Mouse (Mus musculus) testis, adult 10 weeks (tissue): ENCODE measurements around the gene Wdr83. TPM values are rescaled to one million over a fixed set of nuclear protein-coding genes. Genes with fewer than 3 reads are reported as not detected.

Experiments used
- polyA plus RNA-seq: library from polyadenylated mRNA; stranded (reverse); fragments of 350-450 nt; fragmentation: Illumina TruSeq; extraction: RNeasy Lipid Tissue Mini Kit (QIAGEN cat#74804); gene quantifications from one replicate; pipeline ENCODE4 v1.2.3, GENCODE M21; 2014; ENCODE audit warnings: low read depth, low replicate concordance

Wdr83 gene
- 1.3 TPM for polyA plus RNA-seq

DNA sequence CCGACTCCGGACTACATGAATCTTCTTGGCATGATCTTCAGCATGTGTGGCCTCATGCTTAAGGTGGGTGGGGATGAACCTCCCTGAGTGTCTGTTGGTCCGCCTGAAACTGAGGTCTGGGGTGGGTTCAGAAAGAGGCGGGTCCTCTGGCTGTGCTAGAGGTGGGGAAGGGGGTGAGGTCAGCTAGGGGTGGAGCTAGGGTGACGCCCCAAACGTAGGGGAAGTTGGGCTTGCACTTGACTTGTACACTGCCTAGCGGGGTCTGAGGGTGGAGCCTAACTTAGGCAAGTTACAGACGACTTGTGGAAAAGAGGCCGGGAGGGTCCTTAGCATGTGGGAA, at the start of gene Wdr83:
Gene Wdr83, minus strand, starts transcription at position 91 of the 340 bp plus-strand sequence.

DNA sequence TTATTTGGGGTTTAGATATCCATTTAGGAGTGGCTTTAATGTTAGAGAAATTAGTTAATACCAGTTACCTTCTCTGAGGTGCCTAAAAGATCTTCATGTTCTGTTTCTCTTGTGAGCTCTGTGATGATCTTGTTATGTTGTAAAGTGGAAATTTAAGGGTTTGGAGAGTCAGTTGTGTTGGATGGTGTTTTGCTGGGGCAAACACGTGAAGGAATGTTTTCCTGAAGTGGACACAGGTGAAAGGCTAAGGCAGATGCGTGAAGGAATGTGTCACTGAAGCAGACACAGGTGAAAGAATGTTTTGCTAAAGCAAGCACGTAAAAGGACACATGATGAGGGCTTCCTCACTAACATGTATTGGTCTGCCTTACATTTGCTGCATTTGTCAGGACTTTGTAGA, 41.9 kb upstream of the Wdr83 start, which contains the start of gene Zfp791:
Gene Zfp791, minus strand, starts transcription at position 101 of the 400 bp plus-strand sequence.

DNA sequence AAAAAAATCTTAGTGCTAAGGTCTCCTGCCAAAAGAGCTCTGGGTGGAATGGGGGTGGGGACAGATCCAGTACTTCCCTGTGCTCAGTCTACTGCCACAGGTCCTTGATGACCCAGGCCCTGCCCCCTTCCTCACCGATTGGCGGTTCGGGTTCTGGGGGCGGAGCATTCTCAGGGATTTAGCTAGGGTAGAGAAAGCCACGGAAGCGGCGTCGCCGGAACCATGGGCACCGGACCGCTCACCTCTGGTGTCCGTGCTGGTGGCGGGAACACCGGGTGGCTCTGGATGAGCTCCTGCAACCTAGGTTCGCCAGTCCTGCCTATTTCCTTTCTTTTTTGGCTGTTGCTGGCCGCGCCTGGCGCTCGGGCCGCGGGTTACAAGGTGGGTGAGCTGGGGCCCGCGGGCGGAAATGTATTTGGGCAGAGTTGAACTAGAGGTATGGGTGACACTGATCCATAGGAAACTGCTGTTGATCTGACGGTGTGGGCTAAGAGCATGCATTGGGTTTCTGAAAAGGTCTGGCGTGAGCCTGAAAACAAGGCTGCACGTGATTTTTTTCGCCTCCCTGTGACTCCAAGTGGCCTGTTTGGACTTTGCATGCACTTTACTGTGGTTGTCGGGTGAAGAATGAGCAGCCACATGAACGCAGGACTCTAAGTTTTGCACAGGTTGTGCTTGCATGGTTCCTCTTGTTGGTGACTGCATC, 2.2 kb upstream of the Wdr83 start, which contains the start of gene Man2b1:
Gene Man2b1, plus strand, starts transcription at position 163 of the 706 bp plus-strand sequence.

DNA sequence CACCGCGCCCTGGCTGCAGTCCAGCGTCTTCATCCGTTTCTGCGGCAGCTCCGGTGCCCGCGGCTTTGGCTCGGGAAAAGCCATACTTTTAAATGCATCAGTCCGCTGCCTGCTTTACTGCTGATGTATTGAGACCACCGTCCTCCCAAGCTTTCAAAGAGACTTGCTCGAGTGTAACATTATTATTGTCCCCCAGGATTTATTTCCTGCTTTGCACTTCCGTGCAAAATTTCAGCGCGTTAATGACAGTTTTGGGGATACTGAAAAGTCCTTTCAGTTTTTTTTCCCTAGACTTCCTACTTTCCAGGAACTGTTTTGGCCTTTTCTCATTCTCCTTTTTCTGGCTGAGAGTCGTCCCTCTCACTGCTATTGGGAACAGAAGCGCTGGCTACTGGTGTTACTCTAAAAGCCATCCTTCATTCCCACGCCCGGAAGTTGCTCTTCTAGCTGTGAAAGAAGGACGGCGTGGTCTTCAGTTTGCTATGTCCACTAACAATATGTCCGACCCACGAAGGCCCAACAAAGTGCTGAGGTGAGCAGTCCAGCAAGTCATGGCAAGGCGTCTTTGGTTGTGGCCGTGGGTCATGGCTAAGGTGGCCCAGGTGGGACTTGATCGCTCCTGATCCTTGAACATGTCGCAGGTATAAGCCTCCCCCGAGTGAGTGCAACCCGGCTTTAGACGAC, 432 bp downstream of the Wdr83 start, which contains the start of gene Wdr83os:
Gene Wdr83os, plus strand, starts transcription at position 209 of the 684 bp plus-strand sequence.

DNA sequence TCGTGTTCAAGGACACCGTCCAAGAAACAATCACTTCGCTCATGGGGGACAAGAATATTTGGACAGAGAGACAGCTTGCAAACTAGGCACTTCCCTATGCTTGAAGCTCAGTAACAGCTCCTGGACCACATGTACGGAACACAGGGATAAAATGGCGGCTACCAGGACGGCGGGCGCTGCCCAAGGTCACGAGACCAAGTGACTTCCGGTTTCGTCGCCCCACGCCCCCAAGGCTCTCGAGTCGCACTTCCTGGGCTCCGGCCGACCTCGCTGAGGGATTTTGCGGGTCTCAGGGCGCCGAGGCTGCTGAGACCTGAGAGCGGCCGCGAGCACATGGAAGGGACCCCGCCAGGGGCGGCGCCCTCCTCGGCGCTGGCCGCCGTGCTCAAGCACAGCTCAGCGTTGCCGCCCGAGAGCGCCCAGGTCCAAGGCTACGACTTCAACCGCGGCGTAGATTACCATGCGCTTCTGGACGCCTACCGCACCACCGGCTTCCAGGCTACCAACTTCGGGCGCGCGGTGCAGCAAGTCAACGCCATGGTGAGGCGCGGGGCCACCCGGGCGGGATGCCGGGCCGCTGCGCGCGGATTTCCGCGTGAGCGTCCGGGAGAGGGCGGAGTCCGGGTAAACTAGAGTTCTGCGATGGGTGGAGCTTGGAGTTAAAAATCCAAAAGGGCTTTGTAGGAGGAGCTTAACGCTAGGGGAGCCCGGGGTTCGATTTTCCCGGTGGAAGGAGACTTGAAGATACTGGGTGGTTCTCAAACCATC, 9.4 kb downstream of the Wdr83 start, which contains the start of gene Dhps:
Gene Dhps, plus strand, starts transcription at position 244 of the 768 bp plus-strand sequence.

DNA sequence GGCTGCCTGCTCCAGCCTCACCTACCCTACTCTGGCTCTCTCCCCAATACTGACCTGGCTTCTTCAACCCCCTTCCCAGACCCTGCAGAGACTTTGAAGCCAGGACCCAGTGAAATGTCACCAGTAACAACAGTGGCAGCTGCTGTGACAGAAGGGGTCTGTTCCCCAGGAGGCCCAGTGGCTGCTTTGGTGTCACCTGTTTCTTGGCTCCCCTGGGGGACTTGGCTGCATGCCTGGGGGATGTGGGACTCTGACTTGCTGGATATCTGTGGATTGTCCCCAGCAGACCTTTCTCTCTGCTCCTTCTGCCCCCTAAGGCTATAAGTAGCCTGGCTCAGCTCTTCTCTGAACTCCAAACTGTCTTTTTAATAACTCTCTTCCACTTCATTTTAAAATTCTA, 13.1 kb downstream of the Wdr83 start, which contains the start of gene Gm5741:
Gene Gm5741, minus strand, starts transcription at position 1 of the 400 bp plus-strand sequence.

DNA sequence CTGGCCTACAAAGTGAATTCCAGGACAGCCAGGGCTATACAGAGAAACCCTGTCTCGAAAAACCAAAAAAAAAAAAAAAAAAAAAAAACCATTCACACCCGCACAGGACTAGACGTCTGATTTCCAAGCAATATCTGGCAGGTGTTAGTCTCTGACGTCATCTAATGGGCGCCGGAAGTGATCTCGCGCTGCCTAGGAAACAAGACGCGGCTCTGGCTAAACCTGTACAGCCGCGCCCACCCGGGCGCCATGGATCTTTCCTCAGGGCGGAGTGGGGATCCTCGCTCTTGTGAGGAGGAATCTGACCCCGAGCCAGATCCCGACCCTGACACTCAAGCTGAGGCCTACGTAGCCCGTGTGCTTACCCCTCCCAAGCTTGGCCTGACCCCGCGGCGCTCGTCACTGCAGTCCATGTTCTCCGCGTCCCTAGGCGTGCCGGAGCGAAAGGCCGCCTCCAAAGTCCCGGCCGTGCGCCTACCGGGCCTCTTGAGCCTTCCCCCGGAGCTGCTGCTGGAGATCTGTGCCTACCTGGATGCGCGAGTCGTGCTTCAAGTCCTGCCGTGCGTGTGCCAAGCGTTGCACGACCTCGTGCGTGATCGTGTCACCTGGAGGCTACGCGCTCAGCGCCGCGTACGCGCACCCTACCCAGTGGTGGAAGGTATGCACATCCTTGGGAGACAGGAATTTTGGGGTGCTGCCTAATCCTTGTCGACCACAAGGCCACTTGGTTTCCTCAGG, 21.1 kb downstream of the Wdr83 start, which contains the start of gene Fbxw9:
Gene Fbxw9, plus strand, starts transcription at position 177 of the 738 bp plus-strand sequence.

DNA sequence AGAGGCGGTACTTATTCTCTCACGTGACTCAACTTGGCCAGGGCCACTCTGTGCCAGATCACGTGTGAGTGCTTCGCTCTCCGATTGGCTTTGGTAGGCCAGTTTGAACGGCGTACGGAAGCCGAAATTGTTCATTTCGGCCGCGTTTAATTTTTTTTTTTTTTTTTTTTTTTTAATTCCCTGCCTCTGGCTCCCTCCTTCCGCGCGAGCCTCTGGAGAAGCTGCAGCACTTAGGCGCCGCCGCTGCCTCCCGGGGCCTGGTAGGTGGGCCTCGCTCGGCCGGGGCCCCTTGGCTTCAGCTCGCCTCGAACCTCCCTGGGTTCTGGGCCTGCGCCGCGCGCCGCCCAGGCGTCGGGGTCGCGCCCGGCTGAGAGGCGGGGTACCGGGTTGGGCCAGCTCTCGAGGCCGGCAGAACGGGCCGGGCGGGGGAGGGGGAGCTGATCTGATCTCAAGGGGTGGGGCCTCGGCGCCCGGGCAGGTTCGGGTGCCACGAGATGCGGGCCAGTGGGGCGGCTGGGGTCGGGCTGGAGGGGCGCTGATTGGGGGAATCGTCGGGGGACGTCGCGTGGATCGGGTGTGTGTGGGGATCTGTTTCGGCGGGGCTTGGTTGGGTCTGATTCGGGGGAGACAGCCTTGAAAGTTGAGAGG, 44.3 kb downstream of the Wdr83 start, which contains the start of gene Tnpo2:
Gene Tnpo2, plus strand, starts transcription at position 198 of the 648 bp plus-strand sequence.

DNA sequence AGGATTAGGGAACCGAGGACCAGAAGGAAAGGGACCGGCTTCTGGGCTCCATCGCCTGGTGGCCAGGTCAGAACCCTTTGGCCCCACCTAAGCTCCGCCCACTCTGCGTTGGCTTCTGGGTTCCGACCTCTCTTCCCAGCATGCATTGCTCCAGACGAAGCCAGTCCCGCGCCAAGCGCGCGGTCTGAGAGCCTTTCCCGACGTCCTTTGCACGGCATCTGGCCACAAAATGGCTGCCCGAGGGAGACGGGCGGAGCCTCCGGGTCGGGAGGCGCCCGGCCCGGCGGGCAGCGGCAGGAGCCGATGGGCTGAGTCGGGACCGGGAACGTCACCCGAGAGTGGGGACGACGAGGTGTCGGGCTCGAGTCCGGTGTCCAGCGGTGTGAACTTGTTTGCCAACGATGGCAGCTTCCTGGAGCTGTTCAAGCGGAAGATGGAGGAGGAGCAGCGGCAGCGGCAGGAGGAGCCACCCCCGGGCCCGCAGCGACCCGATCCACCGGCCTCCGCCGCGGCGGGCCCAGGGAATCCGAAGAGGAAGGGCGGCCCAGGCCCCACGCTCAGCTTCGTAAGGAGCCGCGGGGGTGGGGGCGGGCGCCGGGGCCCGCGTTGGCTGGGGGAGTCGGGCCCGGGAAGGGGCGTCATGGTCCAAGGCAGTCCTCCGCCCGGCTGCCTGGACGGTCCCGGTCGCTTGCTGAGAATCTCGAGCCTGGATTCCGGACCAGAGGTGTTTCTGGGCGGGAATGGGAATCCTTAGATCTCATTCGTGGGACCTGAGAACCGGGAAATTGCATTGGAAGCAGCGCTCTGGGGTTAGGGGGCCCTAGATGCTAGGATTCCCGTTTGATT, 54.2 kb downstream of the Wdr83 start, which contains the start of gene Trir:
Gene Trir, plus strand, starts transcription at position 154 of the 846 bp plus-strand sequence.

DNA sequence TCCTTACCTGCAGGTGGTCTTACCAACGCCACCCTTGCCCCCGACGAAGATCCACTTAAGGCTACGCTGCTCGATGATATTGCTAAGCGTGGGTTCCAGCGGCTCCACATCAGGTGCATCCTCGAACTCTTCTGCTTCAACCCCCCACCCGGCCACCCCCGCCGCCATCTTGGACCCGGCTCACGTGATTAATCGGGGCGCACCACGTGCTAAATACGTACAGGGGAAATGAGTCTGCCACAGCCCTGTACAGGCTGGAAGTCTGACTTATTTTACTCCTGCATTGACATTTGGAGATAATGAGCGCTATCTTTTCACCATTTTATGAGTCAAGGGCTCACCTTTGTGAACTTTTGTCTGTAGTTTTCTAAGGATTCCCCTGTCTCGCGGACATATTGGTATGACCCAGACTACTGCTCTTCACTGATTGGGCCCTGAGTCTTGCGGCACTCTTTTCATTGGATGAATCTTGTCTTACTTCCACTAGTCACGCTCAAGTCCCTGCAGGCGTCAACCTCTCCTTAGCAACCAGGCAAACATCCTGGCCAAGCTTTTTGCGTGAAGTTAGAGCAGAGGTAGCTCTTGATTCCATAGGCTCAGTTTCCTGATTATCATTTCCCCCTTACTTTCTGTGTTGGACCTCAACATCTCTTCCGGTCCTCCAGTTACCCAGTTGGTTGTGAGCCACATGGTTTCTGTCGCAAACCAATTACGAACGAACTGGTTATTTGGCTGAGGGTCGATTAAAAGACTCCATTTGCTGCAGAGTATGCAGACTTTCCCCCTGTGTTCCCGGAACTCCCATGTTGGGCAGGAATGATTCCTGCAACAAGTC, 55.8 kb downstream of the Wdr83 start, which contains the start of gene Asna1:
Gene Asna1, minus strand, starts transcription at position 184 of the 835 bp plus-strand sequence.

Other genes with a start within 250 kb of the Wdr83 start
- gene Gadd45gip1, start 249.8 kb downstream of the Wdr83 start, polyA plus RNA-seq, result 0.55 TPM
- 7.1 TPM for gene Rad23a, start 240.6 kb downstream of the Wdr83 start, polyA plus RNA-seq
- 720 TPM for gene Calr, start 234.4 kb downstream of the Wdr83 start, polyA plus RNA-seq
- 6.7 TPM for gene Farsa, start 224.3 kb downstream of the Wdr83 start, polyA plus RNA-seq
- 458 TPM for gene Syce2, start 209.2 kb downstream of the Wdr83 start, polyA plus RNA-seq
- gene Gcdh, start 187.4 kb downstream of the Wdr83 start, polyA plus RNA-seq, result 3.6 TPM
- 0.22 TPM for gene Klf1, start 179.4 kb downstream of the Wdr83 start, polyA plus RNA-seq
- gene Dnase2a, start 172.7 kb downstream of the Wdr83 start, polyA plus RNA-seq, result 1.5 TPM
- gene Mast1, start 143.9 kb downstream of the Wdr83 start, polyA plus RNA-seq, result not detected
- not detected for gene Rtbdn, start 134.3 kb downstream of the Wdr83 start, polyA plus RNA-seq
- not detected for gene Gm49661, start 111.9 kb downstream of the Wdr83 start, polyA plus RNA-seq
- 15.6 TPM for gene Prdx2, start 111.7 kb downstream of the Wdr83 start, polyA plus RNA-seq
- gene Rnaseh2a, start 111.5 kb downstream of the Wdr83 start, polyA plus RNA-seq, result 87.9 TPM
- gene Junb, start 102.6 kb downstream of the Wdr83 start, polyA plus RNA-seq, result not detected
- gene Hook2, start 90.7 kb downstream of the Wdr83 start, polyA plus RNA-seq, result 14.0 TPM
- gene Best2, start 66.8 kb downstream of the Wdr83 start, polyA plus RNA-seq, result not detected
- 16.5 TPM for gene Asna1, start 56.0 kb downstream of the Wdr83 start, polyA plus RNA-seq
- gene Trir, start 54.5 kb downstream of the Wdr83 start, polyA plus RNA-seq, result 13.2 TPM
- 14.0 TPM for gene Tnpo2, start 44.4 kb downstream of the Wdr83 start, polyA plus RNA-seq
- 5.7 TPM for gene Fbxw9, start 21.3 kb downstream of the Wdr83 start, polyA plus RNA-seq
- not detected for gene Gm5741, start 13.3 kb downstream of the Wdr83 start, polyA plus RNA-seq
- 12.3 TPM for gene Dhps, start 9.5 kb downstream of the Wdr83 start, polyA plus RNA-seq
- gene Wdr83os, start 566 bp downstream of the Wdr83 start, polyA plus RNA-seq, result 2.9 TPM
- gene Man2b1, start 2.0 kb upstream of the Wdr83 start, polyA plus RNA-seq, result 3.9 TPM
- 0.83 TPM for gene Zfp791, start 41.8 kb upstream of the Wdr83 start, polyA plus RNA-seq
- gene Cks1brt, start 70.6 kb upstream of the Wdr83 start, polyA plus RNA-seq, result not detected
- 0.67 TPM for gene Olfr371, start 144.7 kb upstream of the Wdr83 start, polyA plus RNA-seq
- gene Orc6, start 218.3 kb upstream of the Wdr83 start, polyA plus RNA-seq, result 50.5 TPM
- gene Vps35, start 218.5 kb upstream of the Wdr83 start, polyA plus RNA-seq, result 247 TPM